Mouse (Mus musculus): ENCODE results near the gene Tnn. TPM values are rescaled to one million over a fixed set of nuclear protein-coding genes. Genes with fewer than 3 reads are reported as not detected.

Gene Tnn
- polyA plus RNA-seq, 1 experiment from 2014 or later = 2.0 TPM

GRCm38 (mm10) chr1:160144343-160144742 is 9.0 kb downstream of the Tnn start:
- Histone ChIP-seq H3K4me3 (no peak overlapping the region), H3K4me1 (no peaks in the 10 kb centered on the region)
- WGBS = 78% methylated on average over 7 of the region's 7 CpGs

GRCm38 (mm10) chr1:160136362-160136890 is 17.0 kb downstream of the Tnn start:
- WGBS = 49% methylated on average over 7 of the region's 7 CpGs
- peaks cover 20% of the 10 kb centered on the region for H3K27me3 ChIP-seq
- no peak overlapping the region for H3K4me2 ChIP-seq (replicated peaks)
- H3K4me3 ChIP-seq = no peak overlapping the region
- H3K36me3 ChIP-seq = no peaks in the 10 kb centered on the region
- no peak overlapping the region for H3K27ac ChIP-seq
- H3K4me1 ChIP-seq = 0 out of 2 replicates have a peak, but pooled peaks cover 3% of the 10 kb centered on the region
- H3K9me3 ChIP-seq = no peaks in the 10 kb centered on the region
- ATAC-seq (ENCODE audit: low FRiP score, low read depth) = peak; percentile 48; the same call in 1 of the 2 replicates
- H3K9ac ChIP-seq = no peak overlapping the region

More at GRCm38 (mm10) chr1:160144343-160144742, 9.0 kb downstream of the Tnn start:
- H3K9me3 ChIP-seq = no peaks in the 10 kb centered on the region
- no peak overlapping the region for H3K27ac ChIP-seq
- peaks cover 9% of the 10 kb centered on the region; the same call in 1 of the 2 replicates for H3K27me3 ChIP-seq
- no peak for ATAC-seq (ENCODE audit: low FRiP score, low read depth)
- no peak overlapping the region for H3K9ac ChIP-seq
- H3K36me3 ChIP-seq = no peaks in the 10 kb centered on the region
- H3K4me2 ChIP-seq (replicated peaks) = no peak overlapping the region

GRCm38 (mm10) chr1:160133464-160134079 is 19.8 kb downstream of the Tnn start:
- H3K4me3 ChIP-seq = no peak overlapping the region
- 0 out of 2 replicates have a peak, but pooled peaks cover 3% of the 10 kb centered on the region for H3K4me1 ChIP-seq
- no peaks in the 10 kb centered on the region for H3K9me3 ChIP-seq
- WGBS = 72% methylated on average over 4 of the region's 4 CpGs
- H3K9ac ChIP-seq = no peak overlapping the region
- H3K27me3 ChIP-seq = peaks cover 12% of the 10 kb centered on the region
- H3K27ac ChIP-seq = no peak overlapping the region
- no peak for ATAC-seq (ENCODE audit: low FRiP score, low read depth)
- no peaks in the 10 kb centered on the region for H3K36me3 ChIP-seq
- H3K4me2 ChIP-seq (replicated peaks) = no peak overlapping the region

GRCm38 (mm10) chr1:160123957-160124356 is 29.4 kb downstream of the Tnn start:
- Histone ChIP-seq H3K9ac (no peak overlapping the region), H3K27me3 (no peaks in the 10 kb centered on the region), H3K4me2 (replicated peaks) (no peak overlapping the region), H3K36me3 (no peaks in the 10 kb centered on the region), H3K9me3 (no peaks in the 10 kb centered on the region), H3K4me1 (no peaks in the 10 kb centered on the region), H3K27ac (no peak overlapping the region), H3K4me3 (no peak overlapping the region)
- 86% methylated on average over 2 of the region's 2 CpGs for WGBS
- ATAC-seq (ENCODE audit: low FRiP score, low read depth) = no peak

- no peak overlapping the region for H3K4me2 ChIP-seq (replicated peaks)
- H3K9ac ChIP-seq = no peak overlapping the region
- H3K27ac ChIP-seq = no peak overlapping the region
- 59% methylated on average over 2 of the region's 2 CpGs for WGBS
- H3K36me3 ChIP-seq = no peaks in the 10 kb centered on the region
- ATAC-seq (ENCODE audit: low FRiP score, low read depth) = no peak
- no peaks in the 10 kb centered on the region for H3K9me3 ChIP-seq
- H3K27me3 ChIP-seq = no peaks in the 10 kb centered on the region
- no peak overlapping the region for H3K4me3 ChIP-seq
- H3K4me1 ChIP-seq = no peaks in the 10 kb centered on the region
Observed at GRCm38 (mm10) chr1:160108604-160109003, 44.8 kb downstream of the Tnn start.

- Histone ChIP-seq H3K4me1 (no peaks in the 10 kb centered on the region), H3K27ac (no peak overlapping the region), H3K4me2 (replicated peaks) (no peak overlapping the region), H3K27me3 (no peaks in the 10 kb centered on the region), H3K4me3 (no peak overlapping the region), H3K9me3 (no peaks in the 10 kb centered on the region), H3K36me3 (no peaks in the 10 kb centered on the region), H3K9ac (no peak overlapping the region)
- 74% methylated on average over 5 of the region's 5 CpGs for whole genome bisulfite sequencing
- ATAC-seq (ENCODE audit: low FRiP score, low read depth) = no peak
Observed at GRCm38 (mm10) chr1:160105426-160105825, 48.0 kb downstream of the Tnn start.

- Histone ChIP-seq H3K36me3 (no peaks in the 10 kb centered on the region), H3K4me1 (no peaks in the 10 kb centered on the region), H3K27ac (no peak overlapping the region), H3K9me3 (no peaks in the 10 kb centered on the region), H3K9ac (no peak overlapping the region), H3K4me3 (no peak overlapping the region), H3K27me3 (no peaks in the 10 kb centered on the region), H3K4me2 (replicated peaks) (no peak overlapping the region)
- no peak for ATAC-seq (ENCODE audit: low FRiP score, low read depth)
- WGBS = 75% methylated on average over 5 of the region's 5 CpGs
Observed at GRCm38 (mm10) chr1:160100996-160101395, 52.4 kb downstream of the Tnn start.

- H3K36me3 ChIP-seq = no peaks in the 10 kb centered on the region
- 88% methylated on average over 5 of the region's 5 CpGs for WGBS
- no peak overlapping the region for H3K4me3 ChIP-seq
- H3K27me3 ChIP-seq = no peaks in the 10 kb centered on the region
- H3K9ac ChIP-seq = no peak overlapping the region
- ATAC-seq (ENCODE audit: low FRiP score, low read depth) = no peak
- no peaks in the 10 kb centered on the region for H3K9me3 ChIP-seq
- no peak overlapping the region for H3K4me2 ChIP-seq (replicated peaks)
- H3K4me1 ChIP-seq = no peaks in the 10 kb centered on the region
- H3K27ac ChIP-seq = no peak overlapping the region
Observed at GRCm38 (mm10) chr1:160099659-160100302, 53.6 kb downstream of the Tnn start.

- no peak for ATAC-seq (ENCODE audit: low FRiP score, low read depth)
- 53% methylated on average over 2 of the region's 2 CpGs for WGBS
Observed at GRCm38 (mm10) chr1:160086651-160087050, 66.7 kb downstream of the Tnn start.

GRCm38 (mm10) chr1:160084239-160084638 is 69.1 kb downstream of the Tnn start:
- ATAC-seq (ENCODE audit: low FRiP score, low read depth) = no peak
- H3K36me3 ChIP-seq = no peaks in the 10 kb centered on the region
- no peak overlapping the region for H3K4me3 ChIP-seq
- H3K27ac ChIP-seq = no peak overlapping the region
- no peaks in the 10 kb centered on the region for H3K9me3 ChIP-seq
- H3K4me1 ChIP-seq = no peaks in the 10 kb centered on the region
- no peak overlapping the region for H3K9ac ChIP-seq
- 85% methylated on average over 1 of the region's 1 CpGs for WGBS
- no peak overlapping the region for H3K4me2 ChIP-seq (replicated peaks)
- H3K27me3 ChIP-seq = 0 out of 2 replicates have a peak, but pooled peaks cover 5% of the 10 kb centered on the region

More at GRCm38 (mm10) chr1:160086651-160087050, 66.7 kb downstream of the Tnn start:
- H3K27ac ChIP-seq = no peak overlapping the region
- H3K4me1 ChIP-seq = no peaks in the 10 kb centered on the region
- H3K9ac ChIP-seq = no peak overlapping the region
- H3K9me3 ChIP-seq = no peaks in the 10 kb centered on the region
- no peak overlapping the region for H3K4me2 ChIP-seq (replicated peaks)
- H3K4me3 ChIP-seq = no peak overlapping the region
- H3K27me3 ChIP-seq = 0 out of 2 replicates have a peak, but pooled peaks cover 2% of the 10 kb centered on the region
- no peaks in the 10 kb centered on the region for H3K36me3 ChIP-seq

- no peak overlapping the region for H3K4me3 ChIP-seq
- no peak overlapping the region for H3K4me2 ChIP-seq (replicated peaks)
- no peaks in the 10 kb centered on the region for H3K4me1 ChIP-seq
- no peak overlapping the region for H3K9ac ChIP-seq
- H3K9me3 ChIP-seq = no peaks in the 10 kb centered on the region
- 0 out of 2 replicates have a peak, but pooled peaks cover 5% of the 10 kb centered on the region for H3K27me3 ChIP-seq
- 83% methylated on average over 1 of the region's 1 CpGs for WGBS
- no peak for ATAC-seq (ENCODE audit: low FRiP score, low read depth)
- no peak overlapping the region for H3K27ac ChIP-seq
- no peaks in the 10 kb centered on the region for H3K36me3 ChIP-seq
Observed at GRCm38 (mm10) chr1:160082647-160083046, 70.7 kb downstream of the Tnn start.

- H3K36me3 ChIP-seq = no peaks in the 10 kb centered on the region
- H3K27ac ChIP-seq = no peak overlapping the region
- H3K9ac ChIP-seq = no peak overlapping the region
- H3K4me2 ChIP-seq (replicated peaks) = no peak overlapping the region
- H3K9me3 ChIP-seq = no peaks in the 10 kb centered on the region
- 0 out of 2 replicates have a peak, but pooled peaks cover 5% of the 10 kb centered on the region for H3K27me3 ChIP-seq
- 20% methylated on average over 2 of the region's 2 CpGs for WGBS
- H3K4me3 ChIP-seq = no peak overlapping the region
- H3K4me1 ChIP-seq = no peaks in the 10 kb centered on the region
- peak; percentile 62; the same call in 1 of the 2 replicates for ATAC-seq (ENCODE audit: low FRiP score, low read depth)
Observed at GRCm38 (mm10) chr1:160080800-160081436, 72.5 kb downstream of the Tnn start.

Data from limb, embryonic 13.5 days (tissue).